Mouse (Mus musculus) left cerebral cortex, adult 9 months (tissue): ENCODE results near the gene Kif15.

Experiments
- DNase-seq, 2 experiments: peaks; one replicate each; pipeline ENCODE4 v3.0.0; 2022; ENCODE audit warnings: low spot score in 2 of 2

The Kif15 gene

GRCm38 (mm10) chr9:122950643-122951475, at the start of gene Kif15, which contains the start of gene 1110059G10Rik:
Kif15 (plus strand) TSS chr9:122951046.
1110059G10Rik (minus strand) TSS chr9:122951000.
- peak; percentile 70 to 94 for DNase-seq

- DNase-seq: no peak
These were observed 49.8 kb upstream of the Kif15 start for GRCm38 (mm10) chr9:122901047-122901446.

- DNase-seq: peak in 1 of 2 experiments; percentile 44
These were observed 47.9 kb upstream of the Kif15 start for GRCm38 (mm10) chr9:122902717-122903535.

GRCm38 (mm10) chr9:122922436-122922835, 28.4 kb upstream of the Kif15 start:
- no peak for DNase-seq

GRCm38 (mm10) chr9:122922936-122923381, 27.9 kb upstream of the Kif15 start, which contains the start of gene Zfp105:
Zfp105 (plus strand) TSS chr9:122923072.
- peak in 1 of 2 experiments; percentile 59 for DNase-seq

- DNase-seq: no peak
These were observed 21.9 kb upstream of the Kif15 start for GRCm38 (mm10) chr9:122928915-122929314.

- no peak for DNase-seq
These were observed 47.8 kb downstream of the Kif15 start for GRCm38 (mm10) chr9:122998406-122999192.

- no peak for DNase-seq
These were observed 48.3 kb downstream of the Kif15 start for GRCm38 (mm10) chr9:122999193-122999586.

GRCm38 (mm10) chr9:123004718-123005117, 53.9 kb downstream of the Kif15 start:
- no peak for DNase-seq

GRCm38 (mm10) chr9:123006071-123006470, 55.2 kb downstream of the Kif15 start:
- no peak for DNase-seq

GRCm38 (mm10) chr9:123020995-123021631, 70.3 kb downstream of the Kif15 start, which contains the start of gene Tmem42:
Tmem42 (plus strand) TSS chr9:123021326.
- DNase-seq: peak; percentile 65 to 87

- peak in 1 of 2 experiments; percentile 36 for DNase-seq
These were observed 71.0 kb downstream of the Kif15 start for GRCm38 (mm10) chr9:123021636-123022379.

- no peak for DNase-seq
These were observed 73.4 kb downstream of the Kif15 start for GRCm38 (mm10) chr9:123024201-123024600.

- DNase-seq: no peak
These were observed 80.8 kb downstream of the Kif15 start for GRCm38 (mm10) chr9:123031496-123032246.

GRCm38 (mm10) chr9:123034426-123034825, 83.6 kb downstream of the Kif15 start, which contains the start of gene Tgm4:
Tgm4 (plus strand) TSS chr9:123034726.
- DNase-seq: no peak

- DNase-seq: no peak
These were observed 96.8 kb downstream of the Kif15 start for GRCm38 (mm10) chr9:123047665-123048064.

GRCm38 (mm10) chr9:123058724-123059292, 108.0 kb downstream of the Kif15 start:
- DNase-seq: no peak

- DNase-seq: no peak
These were observed 109.3 kb downstream of the Kif15 start for GRCm38 (mm10) chr9:123060172-123060571.
